Mouse (Mus musculus): ENCODE data around the gene Aspscr1.

Aspscr1 gene

GRCm38 (mm10) chr11:120733521-120733920 lies 60.7 kb downstream of the Aspscr1 start:
- no peak for DNase-seq (ENCODE audit: low spot score in 2 of 2)

- no peak for DNase-seq (ENCODE audit: low spot score in 2 of 2)
Measured at GRCm38 (mm10) chr11:120736424-120736823, 63.7 kb downstream of the Aspscr1 start.

- no peak for DNase-seq (ENCODE audit: low spot score in 2 of 2)
Measured at GRCm38 (mm10) chr11:120740981-120741380, 68.2 kb downstream of the Aspscr1 start.

- no peak for DNase-seq (ENCODE audit: low spot score in 2 of 2)
Measured at GRCm38 (mm10) chr11:120744121-120744701, 71.4 kb downstream of the Aspscr1 start.

- DNase-seq (ENCODE audit: low spot score in 2 of 2): no peak
Measured at GRCm38 (mm10) chr11:120747974-120748373, 75.2 kb downstream of the Aspscr1 start.

GRCm38 (mm10) chr11:120749430-120749829 lies 76.7 kb downstream of the Aspscr1 start:
- DNase-seq (ENCODE audit: low spot score in 2 of 2): peak; percentile 51 to 56

- DNase-seq (ENCODE audit: low spot score in 2 of 2): no peak
Measured at GRCm38 (mm10) chr11:120751606-120752005, 78.8 kb downstream of the Aspscr1 start.

All from natural killer cell, adult 2 months (primary cell).